Mouse (Mus musculus): Measurements from ENCODE around the gene Golph3l. TPM values are rescaled to one million over a fixed set of nuclear protein-coding genes. Genes with fewer than 3 reads are reported as not detected.
"Not testable (repeated sequence)": the region's sequence is repeated elsewhere in the genome, so short reads cannot be mapped to it uniquely, and the experiment has no call there.

Golph3l gene
- polyA plus RNA-seq (2011; ENCODE audit: insufficient read length, low read depth, missing spikeins), result 20.7 and 27.6 TPM in 2 replicates

DNA sequence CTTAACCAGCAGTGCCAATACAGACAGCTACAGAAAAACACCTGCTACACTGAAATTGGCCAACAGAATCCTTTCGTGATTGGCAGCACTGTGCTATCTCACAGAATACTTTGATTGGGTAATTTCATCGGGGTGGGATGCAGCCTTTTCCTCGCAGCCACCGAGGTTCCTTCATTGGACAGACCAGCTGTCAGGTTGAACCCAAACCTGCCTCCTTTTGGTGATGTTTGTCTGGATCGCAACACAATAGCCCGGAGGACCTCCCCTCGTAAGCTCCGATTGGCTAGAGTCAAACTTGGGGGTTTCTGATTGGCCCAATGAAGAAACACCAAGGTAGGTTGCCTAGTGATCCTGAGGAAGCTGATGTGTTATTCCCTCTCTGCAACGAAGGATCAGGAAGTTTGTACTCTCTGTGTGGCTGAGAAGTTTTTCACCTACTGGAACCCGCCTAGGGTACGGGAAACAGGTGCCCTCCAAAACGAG lies at the start of gene Golph3l:
Gene Golph3l, plus strand, starts transcription at position 331 of the 483 bp plus-strand sequence.
- H3K4me1 ChIP-seq (ENCODE audit: control insufficient read depth, insufficient read depth, low read length), result no peaks in the 10 kb centered on the region
- TF ChIP-seq POLR2A (IDR thresholded peaks at IDR 0.05; ENCODE audit: low read depth, low read length), result peak; percentile 67
- no peak for TF ChIP-seq CTCF (IDR thresholded peaks at IDR 0.05; ENCODE audit: borderline replicate concordance, insufficient read depth, low read length)
- peak within 1 kb of the TSS; percentile 96 for H3K4me3 ChIP-seq (ENCODE audit: insufficient read depth, low read length)
- no peak within 1 kb of the TSS for H3K27ac ChIP-seq (ENCODE audit: insufficient read depth, low read length)

GRCm38 (mm10) chr3:95538936-95539335 lies 49.8 kb upstream of the Golph3l start:
- TF ChIP-seq POLR2A (IDR thresholded peaks at IDR 0.05; ENCODE audit: low read depth, low read length) (no peak), CTCF (IDR thresholded peaks at IDR 0.05; ENCODE audit: borderline replicate concordance, insufficient read depth, low read length) (no peak)
- Histone ChIP-seq H3K4me1 (ENCODE audit: control insufficient read depth, insufficient read depth, low read length) (no peaks in the 10 kb centered on the region), H3K4me3 (ENCODE audit: insufficient read depth, low read length) (no peak overlapping the region), H3K27ac (ENCODE audit: insufficient read depth, low read length) (no peak overlapping the region)

DNA sequence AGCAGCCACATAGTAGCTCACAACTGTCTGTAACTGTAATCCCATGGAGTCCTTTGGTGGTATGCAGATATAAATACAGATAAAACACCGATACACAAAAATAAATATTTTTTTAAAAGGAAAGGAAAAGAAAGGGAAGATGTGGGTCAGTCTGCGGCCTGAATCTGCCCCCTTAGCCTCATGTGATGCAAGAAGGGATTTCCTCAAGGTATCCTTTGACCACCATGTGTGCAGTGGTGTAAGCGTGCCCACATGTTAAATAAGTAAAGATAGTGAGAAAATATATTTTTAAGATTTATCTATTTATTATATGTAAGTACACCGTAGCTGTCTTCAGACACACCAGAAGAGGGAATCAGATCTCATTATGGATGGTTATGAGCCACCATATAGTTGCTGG lies 48.9 kb upstream of the Golph3l start:
- no peak for TF ChIP-seq CTCF (IDR thresholded peaks at IDR 0.05; ENCODE audit: borderline replicate concordance, insufficient read depth, low read length)
- TF ChIP-seq POLR2A (IDR thresholded peaks at IDR 0.05; ENCODE audit: low read depth, low read length), result no peak
- Histone ChIP-seq H3K4me1 (ENCODE audit: control insufficient read depth, insufficient read depth, low read length) (no peaks in the 10 kb centered on the region), H3K4me3 (ENCODE audit: insufficient read depth, low read length) (no peak overlapping the region), H3K27ac (ENCODE audit: insufficient read depth, low read length) (no peak overlapping the region)

- H3K4me1 ChIP-seq (ENCODE audit: control insufficient read depth, insufficient read depth, low read length); H3K4me3 ChIP-seq (ENCODE audit: insufficient read depth, low read length); H3K27ac ChIP-seq (ENCODE audit: insufficient read depth, low read length): not testable (repeated sequence)
Measured at GRCm38 (mm10) chr3:95541186-95541585, 47.5 kb upstream of the Golph3l start.

DNA sequence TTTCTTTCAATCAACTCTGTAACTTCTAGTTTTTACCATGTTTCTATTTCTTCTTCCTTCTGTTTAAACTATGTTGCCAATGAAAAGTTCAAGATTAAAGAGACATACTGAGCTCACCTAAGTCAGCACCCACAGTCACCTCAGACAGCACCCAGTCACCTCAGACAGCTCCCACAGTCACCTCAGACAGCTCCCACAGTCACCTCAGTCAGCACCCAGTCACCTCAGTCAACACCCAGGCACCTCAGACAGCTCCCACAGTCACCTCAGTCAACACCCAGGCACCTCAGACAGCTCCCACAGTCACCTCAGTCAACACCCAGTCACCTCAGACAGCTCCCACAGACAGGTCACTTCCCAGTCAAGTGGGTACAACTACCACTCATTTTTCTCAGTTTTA lies 46.6 kb upstream of the Golph3l start:
- TF ChIP-seq CTCF (IDR thresholded peaks at IDR 0.05; ENCODE audit: borderline replicate concordance, insufficient read depth, low read length) (no peak), POLR2A (IDR thresholded peaks at IDR 0.05; ENCODE audit: low read depth, low read length) (no peak)
- Histone ChIP-seq H3K27ac (ENCODE audit: insufficient read depth, low read length) (no peak overlapping the region), H3K4me3 (ENCODE audit: insufficient read depth, low read length) (no peak overlapping the region), H3K4me1 (ENCODE audit: control insufficient read depth, insufficient read depth, low read length) (no peaks in the 10 kb centered on the region)

GRCm38 (mm10) chr3:95542981-95543380 lies 45.8 kb upstream of the Golph3l start:
- Histone ChIP-seq H3K4me1 (ENCODE audit: control insufficient read depth, insufficient read depth, low read length) (no peaks in the 10 kb centered on the region), H3K27ac (ENCODE audit: insufficient read depth, low read length) (no peak overlapping the region), H3K4me3 (ENCODE audit: insufficient read depth, low read length) (no peak overlapping the region)
- no peak for TF ChIP-seq CTCF (IDR thresholded peaks at IDR 0.05; ENCODE audit: borderline replicate concordance, insufficient read depth, low read length)
- TF ChIP-seq POLR2A (IDR thresholded peaks at IDR 0.05; ENCODE audit: low read depth, low read length), result no peak

- Histone ChIP-seq H3K4me1 (ENCODE audit: control insufficient read depth, insufficient read depth, low read length) (no peaks in the 10 kb centered on the region; the same call in 1 of the 2 replicates), H3K27ac (ENCODE audit: insufficient read depth, low read length) (no peak overlapping the region), H3K4me3 (ENCODE audit: insufficient read depth, low read length) (no peak overlapping the region)
- TF ChIP-seq POLR2A (IDR thresholded peaks at IDR 0.05; ENCODE audit: low read depth, low read length), result no peak
- no peak for TF ChIP-seq CTCF (IDR thresholded peaks at IDR 0.05; ENCODE audit: borderline replicate concordance, insufficient read depth, low read length)
Measured at GRCm38 (mm10) chr3:95550176-95550575, 38.6 kb upstream of the Golph3l start.

GRCm38 (mm10) chr3:95553986-95554385 lies 34.7 kb upstream of the Golph3l start:
- no peak overlapping the region for H3K4me3 ChIP-seq (ENCODE audit: insufficient read depth, low read length)
- no peak for TF ChIP-seq POLR2A (IDR thresholded peaks at IDR 0.05; ENCODE audit: low read depth, low read length)
- TF ChIP-seq CTCF (IDR thresholded peaks at IDR 0.05; ENCODE audit: borderline replicate concordance, insufficient read depth, low read length), result no peak
- no peak overlapping the region for H3K27ac ChIP-seq (ENCODE audit: insufficient read depth, low read length)
- H3K4me1 ChIP-seq (ENCODE audit: control insufficient read depth, insufficient read depth, low read length), result no peaks in the 10 kb centered on the region; the same call in 1 of the 2 replicates

- H3K27ac ChIP-seq (ENCODE audit: insufficient read depth, low read length), result no peak within 1 kb of the TSS
- no peak within 1 kb of the TSS for H3K4me3 ChIP-seq (ENCODE audit: insufficient read depth, low read length)
- H3K4me1 ChIP-seq (ENCODE audit: control insufficient read depth, insufficient read depth, low read length), result no peaks in the 10 kb centered on the region
- no peak for TF ChIP-seq POLR2A (IDR thresholded peaks at IDR 0.05; ENCODE audit: low read depth, low read length)
Measured at GRCm38 (mm10) chr3:95559437-95559836, 29.3 kb upstream of the Golph3l start, which contains the start of gene Hormad1. Gene Hormad1, plus strand, starts transcription at chr3:95559677.

- Histone ChIP-seq H3K27ac (ENCODE audit: insufficient read depth, low read length) (no peak overlapping the region), H3K4me1 (ENCODE audit: control insufficient read depth, insufficient read depth, low read length) (no peaks in the 10 kb centered on the region), H3K4me3 (ENCODE audit: insufficient read depth, low read length) (no peak overlapping the region)
- no peak for TF ChIP-seq CTCF (IDR thresholded peaks at IDR 0.05; ENCODE audit: borderline replicate concordance, insufficient read depth, low read length)
- no peak for TF ChIP-seq POLR2A (IDR thresholded peaks at IDR 0.05; ENCODE audit: low read depth, low read length)
Measured at GRCm38 (mm10) chr3:95560738-95561137, 28.0 kb upstream of the Golph3l start.

GRCm38 (mm10) chr3:95561826-95562225 lies 26.9 kb upstream of the Golph3l start:
- H3K4me1 ChIP-seq (ENCODE audit: control insufficient read depth, insufficient read depth, low read length), result no peaks in the 10 kb centered on the region
- no peak overlapping the region for H3K4me3 ChIP-seq (ENCODE audit: insufficient read depth, low read length)
- no peak overlapping the region for H3K27ac ChIP-seq (ENCODE audit: insufficient read depth, low read length)
- TF ChIP-seq POLR2A (IDR thresholded peaks at IDR 0.05; ENCODE audit: low read depth, low read length) (no peak), CTCF (IDR thresholded peaks at IDR 0.05; ENCODE audit: borderline replicate concordance, insufficient read depth, low read length) (no peak)
